In the genomic region with DNA sequence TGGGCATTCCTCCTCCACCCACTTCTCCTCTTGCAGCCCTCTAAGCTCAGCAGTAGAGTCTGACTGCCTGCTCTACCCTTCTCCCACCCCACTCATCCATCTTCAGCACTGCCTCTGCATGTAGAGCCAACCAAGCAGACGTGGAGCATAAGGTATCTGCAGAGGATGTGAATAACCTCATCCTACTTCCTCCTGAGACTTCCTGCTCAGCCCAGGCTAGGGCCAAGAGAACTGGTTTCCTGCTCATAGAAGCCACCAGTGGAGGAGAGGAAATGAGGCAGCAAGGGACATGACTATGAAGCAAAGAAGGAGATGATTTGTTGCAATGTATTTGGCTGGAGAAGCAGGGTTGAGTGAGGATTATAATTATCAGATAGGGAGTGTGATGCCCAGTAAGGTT, we compare ENCODE assay signal across 12 mouse cellular contexts.
DNase-seq lines count a peak whose midpoint lies in the region; ATAC-seq and TF ChIP-seq lines count a peak whose summit lies in the region.
"Had no signal": no experiment of that assay in that cellular context is flagged by ENCODE, and none has a peak within 500 bp of the region (broad histone marks: within the 10 kb centered on the region; RNA-seq: fewer than 3 reads in every experiment).

No protein-coding gene starts in this region.

- H3K9me3 ChIP-seq in liver, embryonic 11.5 days (ENCODE audit: control insufficient read depth, low read length) = no peaks in the 10 kb centered on the region
- H3K9me3 ChIP-seq in liver, postnatal 0 days (ENCODE audit: low read length) = no peaks in the 10 kb centered on the region
- no peaks in the 10 kb centered on the region for H3K9me3 ChIP-seq in kidney, embryonic 15.5 days (replicated peaks)
- no peaks in the 10 kb centered on the region for H3K9me3 ChIP-seq in forebrain, embryonic 14.5 days (replicated peaks; ENCODE audit: control insufficient read depth, low read length)
- no peaks in the 10 kb centered on the region for H3K9me3 ChIP-seq in hindbrain, embryonic 11.5 days (ENCODE audit: control insufficient read depth, low read length)

- WGBS in liver, embryonic 11.5 days = 7% methylated on average over 1 of the region's 1 CpGs
- WGBS in liver, postnatal 0 days (ENCODE audit: insufficient replicate concordance) = 0% methylated on average over 1 of the region's 1 CpGs
- 28% methylated on average over 1 of the region's 1 CpGs for WGBS in kidney, embryonic 15.5 days
- WGBS in forebrain, embryonic 14.5 days = 64% methylated on average over 1 of the region's 1 CpGs
- 74% methylated on average over 1 of the region's 1 CpGs for WGBS in hindbrain, embryonic 11.5 days

- no peak for DNase-seq in liver, embryonic 11.5 days (ENCODE audit: low spot score)
- no peak for DNase-seq in liver, postnatal 0 days
- DNase-seq in adrenal gland, postnatal 36 days = peak; percentile 8 to 25
- DNase-seq in forebrain, embryonic 14.5 days (ENCODE audit: low spot score) = no peak
- no peak for DNase-seq in hindbrain, embryonic 11.5 days (ENCODE audit: low spot score)
- DNase-seq: cerebellum, postnatal 36 days; forebrain, postnatal 0 days; thymus, adult 18-20 months had no signal

- H3K9ac ChIP-seq in liver, embryonic 11.5 days (ENCODE audit: low read depth, low read length) = no peak overlapping the region
- no peak overlapping the region for H3K9ac ChIP-seq in liver, postnatal 0 days (replicated peaks)
- H3K9ac ChIP-seq in kidney, embryonic 15.5 days = no peak overlapping the region
- no peak overlapping the region for H3K9ac ChIP-seq in forebrain, embryonic 14.5 days (ENCODE audit: low read length)
- no peak overlapping the region for H3K9ac ChIP-seq in hindbrain, embryonic 11.5 days (ENCODE audit: low read depth, low read length)
- H3K9ac ChIP-seq: forebrain, postnatal 0 days had no signal

- H3K4me3 ChIP-seq in liver, embryonic 11.5 days (ENCODE audit: low read depth, low read length) = no peak overlapping the region
- no peak overlapping the region for H3K4me3 ChIP-seq in liver, postnatal 0 days (ENCODE audit: low read depth, low read length)
- H3K4me3 ChIP-seq in kidney, embryonic 15.5 days (replicated peaks) = no peak overlapping the region
- no peak overlapping the region for H3K4me3 ChIP-seq in forebrain, embryonic 14.5 days (ENCODE audit: low read depth, low read length)
- no peak overlapping the region for H3K4me3 ChIP-seq in hindbrain, embryonic 11.5 days (ENCODE audit: low read depth, low read length)

- no peak overlapping the region for H3K27ac ChIP-seq in liver, embryonic 11.5 days (ENCODE audit: low read depth, low read length)
- H3K27ac ChIP-seq in liver, postnatal 0 days (ENCODE audit: low read depth) = no peak overlapping the region
- H3K27ac ChIP-seq in kidney, embryonic 15.5 days = no peak overlapping the region
- no peak overlapping the region for H3K27ac ChIP-seq in forebrain, embryonic 14.5 days (ENCODE audit: low read depth, low read length)
- no peak overlapping the region for H3K27ac ChIP-seq in hindbrain, embryonic 11.5 days (ENCODE audit: low read depth, low read length)

- TF ChIP-seq EP300 in liver, postnatal 0 days (IDR thresholded peaks at IDR 0.05; ENCODE audit: low read depth) = no peak

- 0 out of 2 replicates have a peak, but pooled peaks have one; percentile 5 for ATAC-seq in liver, embryonic 11.5 days (replicated peaks; ENCODE audit: low FRiP score)
- no peak for ATAC-seq in liver, postnatal 0 days
- ATAC-seq in common myeloid progenitor, adult 5-6 weeks (replicated peaks; ENCODE audit: low read depth, poor library complexity, severe bottlenecking) = peak; percentile 93
- ATAC-seq in kidney, embryonic 15.5 days (replicated peaks; ENCODE audit: low FRiP score) = peak; percentile 66
- ATAC-seq in monocyte, adult 5-6 weeks (replicated peaks; ENCODE audit: insufficient number of reproducible peaks, low FRiP score, low TSS enrichment, poor library complexity, severe bottlenecking) = no peak
- no peak for ATAC-seq in forebrain, embryonic 14.5 days
- no peak for ATAC-seq in hindbrain, embryonic 11.5 days (ENCODE audit: low FRiP score)
- ATAC-seq: forebrain, postnatal 0 days had no signal

- H3K27me3 ChIP-seq in liver, embryonic 11.5 days (replicated peaks; ENCODE audit: control insufficient read depth, insufficient read depth, low read length) = no peaks in the 10 kb centered on the region
- no peaks in the 10 kb centered on the region for H3K27me3 ChIP-seq in liver, postnatal 0 days (ENCODE audit: insufficient read depth, low read length)
- H3K27me3 ChIP-seq in kidney, embryonic 15.5 days = no peaks in the 10 kb centered on the region
- H3K27me3 ChIP-seq in forebrain, embryonic 14.5 days (replicated peaks; ENCODE audit: control insufficient read depth, insufficient read depth, low read length) = no peaks in the 10 kb centered on the region
- H3K27me3 ChIP-seq in hindbrain, embryonic 11.5 days (ENCODE audit: control insufficient read depth, insufficient read depth, low read length) = no peaks in the 10 kb centered on the region

- H3K4me1 ChIP-seq in liver, embryonic 11.5 days (replicated peaks; ENCODE audit: control insufficient read depth, insufficient read depth, low read length) = no peaks in the 10 kb centered on the region
- no peaks in the 10 kb centered on the region for H3K4me1 ChIP-seq in liver, postnatal 0 days (ENCODE audit: insufficient read depth)
- H3K4me1 ChIP-seq in kidney, embryonic 15.5 days = no peaks in the 10 kb centered on the region
- H3K4me1 ChIP-seq in forebrain, embryonic 14.5 days (ENCODE audit: control insufficient read depth, insufficient read depth, low read length) = no peaks in the 10 kb centered on the region
- H3K4me1 ChIP-seq in hindbrain, embryonic 11.5 days (replicated peaks; ENCODE audit: control insufficient read depth, insufficient read depth, low read length) = no peaks in the 10 kb centered on the region

- H3K4me2 ChIP-seq in liver, embryonic 11.5 days = no peak overlapping the region
- no peak overlapping the region for H3K4me2 ChIP-seq in liver, postnatal 0 days (ENCODE audit: low read depth, low read length)
- H3K4me2 ChIP-seq in kidney, embryonic 15.5 days = no peak overlapping the region
- H3K4me2 ChIP-seq in forebrain, embryonic 14.5 days (ENCODE audit: low read length) = no peak overlapping the region
- H3K4me2 ChIP-seq in hindbrain, embryonic 11.5 days (replicated peaks; ENCODE audit: low read depth, low read length) = no peak overlapping the region
- H3K4me2 ChIP-seq: midbrain, embryonic 11.5 days had no signal

- no peak for TF ChIP-seq CTCF in liver, postnatal 0 days (IDR thresholded peaks at IDR 0.05; ENCODE audit: low read depth)

- no peaks in the 10 kb centered on the region for H3K36me3 ChIP-seq in liver, embryonic 11.5 days (ENCODE audit: control insufficient read depth, insufficient read depth, low read length)
- no peaks in the 10 kb centered on the region for H3K36me3 ChIP-seq in liver, postnatal 0 days (replicated peaks; ENCODE audit: insufficient read depth, low read length)
- H3K36me3 ChIP-seq in kidney, embryonic 15.5 days = no peaks in the 10 kb centered on the region
- no peaks in the 10 kb centered on the region for H3K36me3 ChIP-seq in forebrain, embryonic 14.5 days (ENCODE audit: control insufficient read depth, insufficient read depth, low read length)
- H3K36me3 ChIP-seq in hindbrain, embryonic 11.5 days (ENCODE audit: control insufficient read depth, insufficient read depth, low read length) = no peaks in the 10 kb centered on the region

Comparison
In these comparisons a context has a peak if more than half of its experiments do, and no peak if none do; other contexts are left out.
1. ATAC-seq: peak in liver, embryonic 11.5 days (single experiment), common myeloid progenitor, adult 5-6 weeks (single experiment) and kidney, embryonic 15.5 days (single experiment); none in liver, postnatal 0 days (single experiment), monocyte, adult 5-6 weeks (single experiment), forebrain, embryonic 14.5 days (single experiment) and hindbrain, embryonic 11.5 days (single experiment).
2. DNase-seq: peak in adrenal gland, postnatal 36 days (2 of 2); none in liver, embryonic 11.5 days (single experiment), liver, postnatal 0 days (single experiment), forebrain, embryonic 14.5 days (single experiment) and hindbrain, embryonic 11.5 days (single experiment).